Mouse (Mus musculus) E14TG2a.4 (cell line): Measurements from ENCODE around the gene Txndc2.
"Not testable (repeated sequence)": the region's sequence is repeated elsewhere in the genome, so short reads cannot be mapped to it uniquely, and the experiment has no call there.

Source experiments
- CTCF ChIP-seq: conservative IDR thresholded peaks from 2 replicates; pipeline ENCODE4 v1.5.1; 2014; ENCODE audit warnings: low read length
- POU5F1 ChIP-seq: IDR thresholded peaks from 2 replicates; pipeline ENCODE4 v1.6.1; 2014; ENCODE audit warnings: low read length, borderline replicate concordance

DNA sequence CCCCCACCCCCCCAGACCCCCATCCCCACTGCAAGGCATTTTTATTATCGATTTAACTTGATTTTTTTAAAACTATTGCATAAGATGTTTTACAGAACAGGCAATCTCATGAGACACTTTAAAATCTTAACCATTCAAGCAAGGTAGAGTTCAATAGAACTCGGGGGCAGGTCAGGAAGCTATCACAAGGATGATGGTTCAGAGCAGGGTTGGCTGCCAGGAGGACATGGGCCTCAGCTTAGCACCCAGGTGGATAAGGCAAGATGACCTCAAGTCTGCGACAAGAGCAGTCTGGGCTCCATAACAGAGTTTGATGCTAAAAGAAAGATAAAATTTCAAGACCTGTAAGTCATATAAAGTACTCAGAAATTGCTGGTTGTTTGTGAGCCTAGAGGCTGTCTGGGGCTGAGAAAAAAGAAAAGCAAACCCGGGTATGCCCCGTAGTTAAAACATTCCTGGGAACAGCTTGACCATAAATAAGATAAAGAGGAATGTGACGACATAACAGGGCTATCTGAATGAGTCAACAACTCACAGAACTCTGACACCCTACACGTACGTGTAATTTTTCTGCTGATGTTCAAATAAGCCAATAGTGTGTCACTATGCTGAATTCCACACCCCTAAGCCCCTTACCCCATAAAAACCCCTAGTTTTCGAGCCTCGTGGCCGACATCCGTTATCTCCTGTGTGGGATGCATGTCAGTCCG is 13.0 kb downstream of the Txndc2 start:
- not testable (repeated sequence) for TF ChIP-seq CTCF, POU5F1
